Mouse (Mus musculus) induced T-regulatory cell, adult 2 months (primary cell): ENCODE results near the gene Nr2f1.

Experiments
- DNase-seq: peaks from one replicate; pipeline ENCODE4 v3.0.0-alpha.2; 2012; ENCODE audit warnings: low read depth

Nr2f1 gene

GRCm38 (mm10) chr13:78200407-78200806 is 850 bp upstream of the Nr2f1 start:
- no peak for DNase-seq

GRCm38 (mm10) chr13:78198871-78199641 is 501 bp downstream of the Nr2f1 start:
- no peak for DNase-seq

- no peak for DNase-seq
Observed at GRCm38 (mm10) chr13:78198391-78198870, 1.1 kb downstream of the Nr2f1 start.

- no peak for DNase-seq
Observed at GRCm38 (mm10) chr13:78197819-78198390, 1.7 kb downstream of the Nr2f1 start.

GRCm38 (mm10) chr13:78197286-78197818 is 2.2 kb downstream of the Nr2f1 start:
- DNase-seq = no peak

- DNase-seq = no peak
Observed at GRCm38 (mm10) chr13:78196236-78196796, 3.2 kb downstream of the Nr2f1 start.

GRCm38 (mm10) chr13:78195601-78196115 is 3.9 kb downstream of the Nr2f1 start:
- no peak for DNase-seq

- DNase-seq = no peak
Observed at GRCm38 (mm10) chr13:78194850-78195600, 4.5 kb downstream of the Nr2f1 start.

GRCm38 (mm10) chr13:78194135-78194849 is 5.3 kb downstream of the Nr2f1 start:
- DNase-seq = no peak

GRCm38 (mm10) chr13:78193211-78193610 is 6.3 kb downstream of the Nr2f1 start:
- DNase-seq = no peak

- DNase-seq = no peak
Observed at GRCm38 (mm10) chr13:78189586-78189985, 10.0 kb downstream of the Nr2f1 start.

- DNase-seq = no peak
Observed at GRCm38 (mm10) chr13:78187833-78188232, 11.7 kb downstream of the Nr2f1 start.

- no peak for DNase-seq
Observed at GRCm38 (mm10) chr13:78186340-78186946, 13.1 kb downstream of the Nr2f1 start.

GRCm38 (mm10) chr13:78184786-78185466 is 14.6 kb downstream of the Nr2f1 start:
- no peak for DNase-seq

- DNase-seq = no peak
Observed at GRCm38 (mm10) chr13:78183986-78184385, 15.6 kb downstream of the Nr2f1 start.

GRCm38 (mm10) chr13:78183004-78183403 is 16.6 kb downstream of the Nr2f1 start:
- DNase-seq = no peak

GRCm38 (mm10) chr13:78181930-78182558 is 17.5 kb downstream of the Nr2f1 start:
- no peak for DNase-seq

- DNase-seq = no peak
Observed at GRCm38 (mm10) chr13:78181071-78181929, 18.3 kb downstream of the Nr2f1 start.

GRCm38 (mm10) chr13:78180261-78180660 is 19.3 kb downstream of the Nr2f1 start:
- DNase-seq = no peak
